Mouse (Mus musculus) C2C12 (cell line): ENCODE data around the gene Tmem80.

Experiments
- CTCF ChIP-seq: IDR thresholded peaks from one replicate; pipeline ENCODE4 v1.5.1; 2011; ENCODE audit not compliant: control insufficient read depth, insufficient read depth, insufficient read length
- MAX ChIP-seq: IDR thresholded peaks from one replicate; pipeline ENCODE4 v1.6.1; 2011; ENCODE audit warnings: mild to moderate bottlenecking, control low read depth
- MYOD1 ChIP-seq: IDR thresholded peaks from one replicate; pipeline ENCODE4 v1.6.1; 2011; ENCODE audit warnings: low read depth; ENCODE audit not compliant: control insufficient read depth, insufficient read length

DNA sequence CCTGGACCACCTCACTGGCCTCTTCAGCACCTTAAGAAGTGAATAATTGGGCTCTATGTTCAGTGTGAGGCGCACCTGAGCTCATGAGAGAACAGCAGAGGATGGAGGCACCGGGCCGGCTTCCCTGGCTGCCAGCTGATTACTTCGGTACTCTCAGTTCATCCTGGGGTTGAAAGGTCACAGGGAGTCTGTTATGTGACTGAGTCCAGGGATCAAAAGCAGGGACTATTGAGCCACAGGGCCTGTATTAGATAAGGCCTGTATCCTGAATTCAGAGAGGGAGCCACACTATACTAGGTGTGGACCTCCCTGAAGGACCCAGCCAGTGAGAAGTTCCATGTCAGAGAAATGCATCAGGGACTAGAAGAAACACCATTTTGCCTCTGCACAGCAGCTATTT is 23.0 kb upstream of the Tmem80 start:
- TF ChIP-seq CTCF = no peak
- no peak for TF ChIP-seq MAX
- TF ChIP-seq MYOD1 = no peak
